Mouse (Mus musculus): ENCODE results near the gene Lsmem1. TPM values are rescaled to one million over a fixed set of nuclear protein-coding genes. Genes with fewer than 3 reads are reported as not detected.

Gene Lsmem1
- 31.2 and 36.4 TPM in 2 replicates for polyA plus RNA-seq (2015; fragmentation: Nextera tagmentation; extraction: Ambion mirVana)

GRCm38 (mm10) chr12:40199302-40199701, at the start of gene Lsmem1:
Lsmem1 (minus strand) TSS chr12:40199490.
- H3K27me3 ChIP-seq (ENCODE audit: control insufficient read depth, insufficient read depth, low read length): no peaks in the 10 kb centered on the region
- H3K9me3 ChIP-seq (replicated peaks; ENCODE audit: control insufficient read depth, low read length): no peaks in the 10 kb centered on the region
- peak within 1 kb of the TSS; percentile 78 for H3K9ac ChIP-seq (ENCODE audit: low read length)
- ATAC-seq (replicated peaks; ENCODE audit: extremely low read depth, insufficient read depth, low FRiP score): peak; percentile 64
- peak within 1 kb of the TSS; percentile 63 for H3K4me2 ChIP-seq (ENCODE audit: low read depth, low read length)
- peak within 1 kb of the TSS; percentile 59 for H3K4me3 ChIP-seq (ENCODE audit: low read length)
- WGBS: 32% methylated on average over 8 of the region's 8 CpGs
- H3K36me3 ChIP-seq (ENCODE audit: control insufficient read depth, insufficient read depth): peaks cover 25% of the 10 kb centered on the region
- no peaks in the 10 kb centered on the region for H3K4me1 ChIP-seq (ENCODE audit: control insufficient read depth, insufficient read depth, low read length)
- H3K27ac ChIP-seq (ENCODE audit: low read length): peak within 1 kb of the TSS; percentile 98

- ATAC-seq (replicated peaks; ENCODE audit: extremely low read depth, insufficient read depth, low FRiP score): no peak
- Histone ChIP-seq H3K36me3 (ENCODE audit: control insufficient read depth, insufficient read depth) (no peaks in the 10 kb centered on the region), H3K4me2 (ENCODE audit: low read depth, low read length) (0 out of 2 replicates have a peak within 1 kb of the TSS, but pooled peaks have one; percentile 25), H3K4me1 (ENCODE audit: control insufficient read depth, insufficient read depth, low read length) (peaks cover 8% of the 10 kb centered on the region; the same call in 1 of the 2 replicates), H3K4me3 (ENCODE audit: low read length) (no peak within 1 kb of the TSS), H3K27me3 (ENCODE audit: control insufficient read depth, insufficient read depth, low read length) (no peaks in the 10 kb centered on the region), H3K9me3 (replicated peaks; ENCODE audit: control insufficient read depth, low read length) (no peaks in the 10 kb centered on the region), H3K9ac (ENCODE audit: low read length) (no peak within 1 kb of the TSS), H3K27ac (ENCODE audit: low read length) (peak within 1 kb of the TSS; percentile 41; the same call in 1 of the 2 replicates)
- 64% methylated on average over 5 of the region's 5 CpGs for WGBS
Measured at GRCm38 (mm10) chr12:40248454-40249180, 49.3 kb upstream of the Lsmem1 start, which contains the start of gene Ifrd1. Ifrd1 (minus strand) TSS chr12:40248504.

DNA sequence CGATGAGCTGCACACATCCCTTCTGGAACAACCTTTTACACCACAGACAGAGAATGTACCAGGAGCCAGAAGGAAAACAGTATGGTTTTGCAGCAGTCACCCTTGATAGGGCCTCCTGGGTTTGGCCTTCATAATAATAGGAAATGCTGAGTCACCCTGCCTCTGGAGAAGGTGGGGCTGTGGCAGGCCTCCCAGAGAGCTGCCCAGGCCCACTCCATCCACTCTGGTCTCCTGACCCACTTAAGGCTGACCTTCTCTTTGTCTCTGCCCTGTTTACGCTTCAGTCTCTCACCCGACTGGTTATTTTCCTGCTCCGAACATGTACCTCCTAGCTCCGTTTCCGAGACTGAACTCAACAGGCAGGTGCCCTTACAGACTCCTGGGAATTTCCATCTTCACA, 48.7 kb upstream of the Lsmem1 start:
- Histone ChIP-seq H3K4me2 (ENCODE audit: low read depth, low read length) (0 out of 2 replicates have a peak overlapping the region, but pooled peaks have one; percentile 25), H3K27ac (ENCODE audit: low read length) (peak overlapping the region; percentile 41; the same call in 1 of the 2 replicates), H3K9ac (ENCODE audit: low read length) (no peak overlapping the region), H3K4me3 (ENCODE audit: low read length) (no peak overlapping the region), H3K27me3 (ENCODE audit: control insufficient read depth, insufficient read depth, low read length) (no peaks in the 10 kb centered on the region), H3K4me1 (ENCODE audit: control insufficient read depth, insufficient read depth, low read length) (peaks cover 8% of the 10 kb centered on the region; the same call in 1 of the 2 replicates), H3K9me3 (replicated peaks; ENCODE audit: control insufficient read depth, low read length) (no peaks in the 10 kb centered on the region), H3K36me3 (ENCODE audit: control insufficient read depth, insufficient read depth) (no peaks in the 10 kb centered on the region)
- ATAC-seq (replicated peaks; ENCODE audit: extremely low read depth, insufficient read depth, low FRiP score): peak; percentile 70
- 58% methylated on average over 6 of the region's 6 CpGs for WGBS

GRCm38 (mm10) chr12:40247384-40247783, 48.1 kb upstream of the Lsmem1 start:
- no peak for ATAC-seq (replicated peaks; ENCODE audit: extremely low read depth, insufficient read depth, low FRiP score)
- peaks cover 8% of the 10 kb centered on the region; the same call in 1 of the 2 replicates for H3K4me1 ChIP-seq (ENCODE audit: control insufficient read depth, insufficient read depth, low read length)
- 75% methylated on average over 4 of the region's 4 CpGs for WGBS
- no peak overlapping the region for H3K27ac ChIP-seq (ENCODE audit: low read length)
- no peak overlapping the region for H3K9ac ChIP-seq (ENCODE audit: low read length)
- H3K36me3 ChIP-seq (ENCODE audit: control insufficient read depth, insufficient read depth): no peaks in the 10 kb centered on the region
- no peak overlapping the region for H3K4me3 ChIP-seq (ENCODE audit: low read length)
- no peak overlapping the region for H3K4me2 ChIP-seq (ENCODE audit: low read depth, low read length)
- no peaks in the 10 kb centered on the region for H3K27me3 ChIP-seq (ENCODE audit: control insufficient read depth, insufficient read depth, low read length)
- no peaks in the 10 kb centered on the region for H3K9me3 ChIP-seq (replicated peaks; ENCODE audit: control insufficient read depth, low read length)

DNA sequence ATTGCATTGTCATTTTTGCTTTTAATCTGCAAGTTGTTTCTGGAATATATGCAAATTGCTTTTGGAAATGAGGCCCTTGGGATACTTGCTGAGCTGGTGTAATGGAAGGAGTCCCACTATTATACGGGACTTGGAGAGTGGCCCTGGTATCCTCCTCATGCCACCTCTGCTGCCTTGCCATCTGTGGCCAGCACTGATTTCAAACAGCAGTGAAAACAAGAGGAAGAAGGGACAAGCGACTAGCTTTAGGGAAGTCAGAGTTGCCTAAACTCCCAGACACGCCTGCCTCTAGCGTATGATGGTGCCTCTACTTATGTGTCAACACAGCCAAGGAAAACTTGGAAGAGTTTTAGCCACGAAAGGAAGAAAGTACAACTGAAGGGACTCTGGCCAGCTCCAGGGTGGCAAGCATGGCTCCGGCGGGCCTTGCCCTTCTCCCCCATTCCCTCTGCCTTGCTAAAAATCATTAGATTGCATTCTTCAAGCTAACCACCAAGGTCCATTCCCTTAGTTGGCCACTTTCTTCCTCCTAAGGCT, 46.2 kb upstream of the Lsmem1 start:
- Histone ChIP-seq H3K9ac (ENCODE audit: low read length) (no peak overlapping the region), H3K4me1 (ENCODE audit: control insufficient read depth, insufficient read depth, low read length) (peaks cover 8% of the 10 kb centered on the region; the same call in 1 of the 2 replicates), H3K36me3 (ENCODE audit: control insufficient read depth, insufficient read depth) (no peaks in the 10 kb centered on the region), H3K4me2 (ENCODE audit: low read depth, low read length) (no peak overlapping the region), H3K9me3 (replicated peaks; ENCODE audit: control insufficient read depth, low read length) (no peaks in the 10 kb centered on the region), H3K4me3 (ENCODE audit: low read length) (no peak overlapping the region), H3K27me3 (ENCODE audit: control insufficient read depth, insufficient read depth, low read length) (no peaks in the 10 kb centered on the region), H3K27ac (ENCODE audit: low read length) (no peak overlapping the region)
- ATAC-seq (replicated peaks; ENCODE audit: extremely low read depth, insufficient read depth, low FRiP score): no peak
- 85% methylated on average over 7 of the region's 7 CpGs for WGBS

DNA sequence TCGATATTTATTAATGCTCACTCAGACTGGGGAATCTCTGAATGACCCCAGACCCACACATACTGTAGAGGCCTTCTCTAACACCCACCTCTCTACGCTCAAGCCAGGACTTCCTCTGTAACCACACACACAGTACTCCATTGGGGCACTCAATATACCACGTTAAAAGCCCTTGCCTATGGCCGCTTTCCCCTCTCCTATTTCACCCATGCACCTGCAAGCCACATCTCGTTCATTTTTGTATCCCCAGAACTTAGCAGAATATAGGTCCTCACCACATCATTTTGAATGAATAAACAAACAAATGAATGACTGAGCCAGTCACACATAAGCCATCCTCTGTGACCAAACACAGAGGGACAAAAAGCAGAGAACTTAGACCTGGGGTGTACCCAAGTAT, 45.6 kb upstream of the Lsmem1 start:
- peaks cover 8% of the 10 kb centered on the region; the same call in 1 of the 2 replicates for H3K4me1 ChIP-seq (ENCODE audit: control insufficient read depth, insufficient read depth, low read length)
- no peaks in the 10 kb centered on the region for H3K9me3 ChIP-seq (replicated peaks; ENCODE audit: control insufficient read depth, low read length)
- WGBS: 91% methylated on average over 5 of the region's 5 CpGs
- no peak overlapping the region for H3K27ac ChIP-seq (ENCODE audit: low read length)
- no peaks in the 10 kb centered on the region for H3K27me3 ChIP-seq (ENCODE audit: control insufficient read depth, insufficient read depth, low read length)
- no peak for ATAC-seq (replicated peaks; ENCODE audit: extremely low read depth, insufficient read depth, low FRiP score)
- no peaks in the 10 kb centered on the region for H3K36me3 ChIP-seq (ENCODE audit: control insufficient read depth, insufficient read depth)
- H3K4me2 ChIP-seq (ENCODE audit: low read depth, low read length): no peak overlapping the region
- no peak overlapping the region for H3K4me3 ChIP-seq (ENCODE audit: low read length)
- H3K9ac ChIP-seq (ENCODE audit: low read length): no peak overlapping the region

GRCm38 (mm10) chr12:40243821-40244221, 44.5 kb upstream of the Lsmem1 start:
- WGBS: 18% methylated on average over 11 of the region's 11 CpGs
- 0 out of 2 replicates have a peak, but pooled peaks have one; percentile 35 for ATAC-seq (replicated peaks; ENCODE audit: extremely low read depth, insufficient read depth, low FRiP score)

DNA sequence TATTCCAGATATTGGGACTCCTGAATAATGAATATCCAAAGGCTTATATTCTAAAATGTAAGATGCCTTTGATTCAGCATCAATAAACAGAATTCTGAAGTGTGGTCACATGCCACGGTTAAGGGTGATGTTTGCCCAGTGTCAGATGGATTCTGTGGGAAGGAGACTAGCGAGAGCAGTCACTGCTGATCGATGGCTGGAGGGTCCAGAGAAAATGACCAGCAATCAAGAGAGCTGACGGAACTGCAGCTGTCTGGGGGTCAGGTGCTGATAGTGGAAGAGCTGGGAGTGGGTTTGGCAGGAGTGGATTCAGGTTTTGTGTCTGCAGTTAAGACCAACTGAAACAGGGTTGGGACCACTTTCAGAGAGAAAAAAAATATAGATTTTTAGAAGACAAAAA, 44.0 kb upstream of the Lsmem1 start:
- Histone ChIP-seq H3K27ac (ENCODE audit: low read length) (no peak overlapping the region), H3K4me1 (ENCODE audit: control insufficient read depth, insufficient read depth, low read length) (peaks cover 8% of the 10 kb centered on the region; the same call in 1 of the 2 replicates), H3K27me3 (ENCODE audit: control insufficient read depth, insufficient read depth, low read length) (no peaks in the 10 kb centered on the region), H3K4me3 (ENCODE audit: low read length) (no peak overlapping the region), H3K36me3 (ENCODE audit: control insufficient read depth, insufficient read depth) (no peaks in the 10 kb centered on the region), H3K9ac (ENCODE audit: low read length) (no peak overlapping the region), H3K4me2 (ENCODE audit: low read depth, low read length) (peak overlapping the region; percentile 54; the same call in 1 of the 2 replicates), H3K9me3 (replicated peaks; ENCODE audit: control insufficient read depth, low read length) (no peaks in the 10 kb centered on the region)
- 62% methylated on average over 4 of the region's 4 CpGs for WGBS
- no peak for ATAC-seq (replicated peaks; ENCODE audit: extremely low read depth, insufficient read depth, low FRiP score)

More at GRCm38 (mm10) chr12:40243821-40244221, 44.5 kb upstream of the Lsmem1 start:
- Histone ChIP-seq H3K4me3 (ENCODE audit: low read length) (peak overlapping the region; percentile 36), H3K9me3 (replicated peaks; ENCODE audit: control insufficient read depth, low read length) (no peaks in the 10 kb centered on the region), H3K4me1 (ENCODE audit: control insufficient read depth, insufficient read depth, low read length) (peaks cover 8% of the 10 kb centered on the region; the same call in 1 of the 2 replicates), H3K27me3 (ENCODE audit: control insufficient read depth, insufficient read depth, low read length) (no peaks in the 10 kb centered on the region), H3K4me2 (ENCODE audit: low read depth, low read length) (peak overlapping the region; percentile 54), H3K27ac (ENCODE audit: low read length) (no peak overlapping the region), H3K36me3 (ENCODE audit: control insufficient read depth, insufficient read depth) (no peaks in the 10 kb centered on the region), H3K9ac (ENCODE audit: low read length) (peak overlapping the region; percentile 36; the same call in 1 of the 2 replicates)

DNA sequence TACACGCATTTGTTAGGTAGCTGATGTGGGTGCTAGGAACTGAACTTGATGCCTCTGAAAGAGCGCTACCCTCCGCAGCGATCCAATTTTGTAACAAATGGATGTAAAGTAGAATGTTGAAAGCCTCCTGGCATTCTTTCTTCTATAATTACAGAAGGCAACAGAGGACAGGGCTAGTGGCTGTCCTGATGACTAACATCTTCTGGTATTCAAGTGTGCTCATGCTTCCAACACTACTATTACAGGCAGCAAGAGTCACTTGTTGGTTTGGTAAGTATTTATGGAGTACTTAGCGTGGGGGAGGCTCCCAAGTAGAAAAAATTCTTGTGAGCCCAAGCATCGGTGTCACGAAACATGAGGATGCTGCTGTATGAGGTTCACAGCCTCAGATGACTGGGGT, 39.9 kb upstream of the Lsmem1 start:
- no peak overlapping the region for H3K4me2 ChIP-seq (ENCODE audit: low read depth, low read length)
- H3K27ac ChIP-seq (ENCODE audit: low read length): no peak overlapping the region
- no peaks in the 10 kb centered on the region for H3K36me3 ChIP-seq (ENCODE audit: control insufficient read depth, insufficient read depth)
- ATAC-seq (replicated peaks; ENCODE audit: extremely low read depth, insufficient read depth, low FRiP score): no peak
- 78% methylated on average over 7 of the region's 7 CpGs for WGBS
- H3K9ac ChIP-seq (ENCODE audit: low read length): no peak overlapping the region
- H3K4me1 ChIP-seq (ENCODE audit: control insufficient read depth, insufficient read depth, low read length): 0 out of 2 replicates have a peak, but pooled peaks cover 3% of the 10 kb centered on the region
- no peak overlapping the region for H3K4me3 ChIP-seq (ENCODE audit: low read length)
- no peaks in the 10 kb centered on the region for H3K9me3 ChIP-seq (replicated peaks; ENCODE audit: control insufficient read depth, low read length)
- H3K27me3 ChIP-seq (ENCODE audit: control insufficient read depth, insufficient read depth, low read length): no peaks in the 10 kb centered on the region
